20 mouse cellular contexts compared by ENCODE assay signal in the genomic region with DNA sequence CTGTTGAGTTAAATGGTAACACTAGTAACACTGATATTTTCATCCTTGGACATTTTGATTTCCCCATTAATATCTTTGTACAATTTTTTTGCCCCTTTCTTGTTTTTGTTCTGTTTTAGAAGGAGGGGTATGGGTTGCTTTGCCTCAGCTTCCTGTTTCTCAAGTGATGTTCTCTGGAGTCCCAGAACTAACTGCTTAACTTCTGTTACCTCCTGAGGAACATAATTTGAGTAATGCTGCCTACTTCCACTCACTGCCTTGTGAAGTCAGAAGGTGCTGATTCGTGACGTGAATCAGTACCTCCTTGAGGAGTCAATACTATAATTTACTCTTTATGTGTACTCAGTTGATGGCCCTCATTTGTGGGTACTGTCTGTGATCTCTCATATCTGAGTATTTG.
DNase-seq lines count a peak whose midpoint lies in the region; ATAC-seq lines count a peak whose summit lies in the region.
"Had no signal": no experiment of that assay in that cellular context is flagged by ENCODE, and none has a peak within 500 bp of the region (broad histone marks: within the 10 kb centered on the region; RNA-seq: fewer than 3 reads in every experiment).

No protein-coding gene starts in this region.

- peak; percentile 45; the same call in 1 of the 2 replicates for ATAC-seq in common myeloid progenitor, adult 5-6 weeks (replicated peaks; ENCODE audit: low read depth, poor library complexity, severe bottlenecking)
- ATAC-seq in megakaryocyte, adult 5-6 weeks (ENCODE audit: poor library complexity, severe bottlenecking), result peak; percentile 77
- peak; percentile 63; the same call in 1 of the 2 replicates for ATAC-seq in neutrophil, adult 5-6 weeks (ENCODE audit: extremely low read depth, insufficient number of reproducible peaks, low FRiP score, poor library complexity, severe bottlenecking)
- ATAC-seq: activated CD4-positive, CD25-positive, alpha-beta regulatory T cell, adult 4 months; CD4-positive, CD25-positive, alpha-beta regulatory T cell, adult 4 months; forebrain, embryonic 13.5 days; forebrain, embryonic 15.5 days; forebrain, postnatal 0 days; Patski had no signal

- no peak for DNase-seq in cerebellum, adult 9-10 months
- DNase-seq in left cerebral cortex, adult 9 months (ENCODE audit: low spot score in 2 of 2), result no peak
- DNase-seq: adrenal gland, adult 8-10 months; adrenal gland, postnatal 14 days; adrenal gland, postnatal 36 days; B cell, adult 2 months; cerebellum, adult 11-12 months; cerebellum, adult 2 months; cerebellum, adult 9-11 months; cerebellum, postnatal 14 days; cerebellum, postnatal 36 days; forebrain, postnatal 0 days had no signal
